Mouse (Mus musculus) olfactory bulb, adult 2 months (tissue): ENCODE measurements around the gene Gm10985. TPM values are rescaled to one million over a fixed set of nuclear protein-coding genes. Genes with fewer than 3 reads are reported as not detected.

ENCODE experiments used
- H3K27ac ChIP-seq: fragments of 200-500 bp; 2 replicates; pipeline ENCODE4 v1.5.1; 2012; ENCODE audit warnings: low read depth, low read length; ENCODE audit not compliant: insufficient read depth
- H3K4me1 ChIP-seq: fragments of 200-500 bp; 2 replicates; pipeline ENCODE4 v1.6.1; 2012; ENCODE audit warnings: low read length; ENCODE audit not compliant: control insufficient read depth, insufficient read depth
- H3K4me3 ChIP-seq: fragments of 200-500 bp; 2 replicates; pipeline ENCODE4 v1.5.1; 2012; ENCODE audit warnings: mild to moderate bottlenecking, low read depth, low read length, moderate library complexity; ENCODE audit not compliant: insufficient read depth
- CTCF ChIP-seq: fragments of 200-500 bp; IDR thresholded peaks from 2 replicates; pipeline ENCODE4 v1.5.1; 2012; ENCODE audit warnings: low read depth, mild to moderate bottlenecking, low read length, moderate library complexity; ENCODE audit not compliant: insufficient read depth
- POLR2A ChIP-seq: fragments of 200-500 bp; IDR thresholded peaks from 2 replicates; pipeline ENCODE4 v1.6.1; 2012; ENCODE audit warnings: mild to moderate bottlenecking, low read depth, low read length, moderate library complexity; ENCODE audit not compliant: insufficient read depth
- WGBS: fragments of 180-500 bp; shearing (Covaris S2); methylation state at CpG from one replicate; pipeline ENCODE4 v1.1.7; 2018; 5-methylcytosine and 5-hydroxymethylcytosine counted together
- polyA plus RNA-seq: library from polyadenylated mRNA; stranded (reverse); fragments of >200 nt; gene quantifications from 2 replicates; pipeline ENCODE4 v1.2.4, GENCODE M21; 2012; ENCODE audit warnings: low replicate concordance; ENCODE audit not compliant: missing spikeins, insufficient read depth, insufficient read length

Gene Gm10985
- polyA plus RNA-seq, 1 experiment = not detected

GRCm38 (mm10) chr3:53854831-53855230 lies 9.9 kb downstream of the Gm10985 start:
- no peak for TF ChIP-seq CTCF
- no peak for TF ChIP-seq POLR2A
- Histone ChIP-seq H3K4me3 (no peak overlapping the region), H3K4me1 (no peaks in the 10 kb centered on the region), H3K27ac (no peak overlapping the region)
- WGBS = 80% methylated on average over 3 of the region's 3 CpGs

GRCm38 (mm10) chr3:53863383-53864220 lies 18.7 kb downstream of the Gm10985 start, which contains the start of gene Ufm1:
Gene Ufm1, minus strand, starts transcription at chr3:53863830.
- no peak for TF ChIP-seq CTCF
- peak; percentile 42; the same call in 1 of the 2 replicates for TF ChIP-seq POLR2A
- peaks cover 3% of the 10 kb centered on the region for H3K4me1 ChIP-seq
- peak within 1 kb of the TSS; percentile 76 for H3K27ac ChIP-seq
- WGBS = under 1% methylated on average over 58 of the region's 58 CpGs
- peak within 1 kb of the TSS; percentile 64 for H3K4me3 ChIP-seq

- WGBS = 91% methylated on average over 4 of the region's 4 CpGs
- Histone ChIP-seq H3K27ac (no peak overlapping the region), H3K4me1 (no peaks in the 10 kb centered on the region), H3K4me3 (no peak overlapping the region)
- TF ChIP-seq POLR2A = no peak
- no peak for TF ChIP-seq CTCF
Measured at GRCm38 (mm10) chr3:53868212-53868611, 23.3 kb downstream of the Gm10985 start.

GRCm38 (mm10) chr3:53869263-53869662 lies 24.4 kb downstream of the Gm10985 start:
- no peak for TF ChIP-seq CTCF
- TF ChIP-seq POLR2A = no peak
- H3K27ac ChIP-seq = no peak overlapping the region
- 61% methylated on average over 1 of the region's 1 CpGs for WGBS
- H3K4me3 ChIP-seq = no peak overlapping the region
- H3K4me1 ChIP-seq = no peaks in the 10 kb centered on the region

- H3K4me1 ChIP-seq = no peaks in the 10 kb centered on the region
- H3K27ac ChIP-seq = no peak overlapping the region
- TF ChIP-seq CTCF = no peak
- TF ChIP-seq POLR2A = no peak
- no peak overlapping the region for H3K4me3 ChIP-seq
- 89% methylated on average over 6 of the region's 6 CpGs for WGBS
Measured at GRCm38 (mm10) chr3:53870482-53870881, 25.6 kb downstream of the Gm10985 start.

DNA sequence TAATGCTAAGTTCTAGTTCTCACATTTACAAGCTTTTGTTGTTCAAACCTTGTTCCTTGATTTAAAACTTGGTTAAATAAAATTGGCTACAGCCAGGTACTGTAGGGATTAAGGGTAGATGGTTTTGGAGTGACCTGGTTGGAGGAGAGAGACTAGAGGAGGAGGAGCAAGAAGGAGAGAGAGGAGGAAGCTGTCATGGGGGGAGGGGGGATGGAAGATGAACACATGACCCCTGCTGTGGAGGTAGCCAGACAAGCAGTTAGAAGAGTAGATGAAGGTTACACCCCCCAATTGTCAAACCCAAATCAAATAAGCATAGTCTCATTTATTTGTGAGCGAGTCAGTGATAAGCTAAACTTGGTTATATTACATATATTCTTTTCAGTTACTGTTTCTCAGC lies 26.7 kb downstream of the Gm10985 start:
- TF ChIP-seq POLR2A (no peak), CTCF (no peak)
- H3K4me3 ChIP-seq = no peak overlapping the region
- 87% methylated on average over 1 of the region's 1 CpGs for WGBS
- no peaks in the 10 kb centered on the region for H3K4me1 ChIP-seq
- H3K27ac ChIP-seq = no peak overlapping the region

GRCm38 (mm10) chr3:53890619-53891540 lies 46.0 kb downstream of the Gm10985 start:
- WGBS = 61% methylated on average over 12 of the region's 12 CpGs
- TF ChIP-seq POLR2A = no peak
- no peak for TF ChIP-seq CTCF
- no peak overlapping the region for H3K4me3 ChIP-seq

More at GRCm38 (mm10) chr3:53890619-53891540, 46.0 kb downstream of the Gm10985 start:
- Histone ChIP-seq H3K4me1 (peaks cover 2% of the 10 kb centered on the region; the same call in 1 of the 2 replicates), H3K27ac (no peak overlapping the region)

Other genes starting within 250 kb of the Gm10985 start
- gene Frem2, start 187.7 kb upstream of the Gm10985 start, polyA plus RNA-seq = not detected in 2 replicates
- not detected in 2 replicates for gene Ufm1, start 18.7 kb downstream of the Gm10985 start, polyA plus RNA-seq